Mouse (Mus musculus): ENCODE data around the gene Abhd12b.

Abhd12b gene

GRCm38 (mm10) chr12:70153842-70154241 lies at the start of gene Abhd12b:
TSS of gene Abhd12b (plus strand) at chr12:70154142.
- no peak for DNase-seq (ENCODE audit: low read depth in 2 of 2, low spot score in 2 of 2)

GRCm38 (mm10) chr12:70104199-70104598 lies 49.7 kb upstream of the Abhd12b start:
- DNase-seq (ENCODE audit: low read depth in 2 of 2, low spot score in 2 of 2), result no peak

- DNase-seq (ENCODE audit: low read depth in 2 of 2, low spot score in 2 of 2), result peak in 1 of 2 experiments; percentile 38
Observed at GRCm38 (mm10) chr12:70104776-70105420, 49.0 kb upstream of the Abhd12b start.

- DNase-seq (ENCODE audit: low read depth in 2 of 2, low spot score in 2 of 2), result no peak
Observed at GRCm38 (mm10) chr12:70105885-70106284, 48.1 kb upstream of the Abhd12b start.

- no peak for DNase-seq (ENCODE audit: low read depth in 2 of 2, low spot score in 2 of 2)
Observed at GRCm38 (mm10) chr12:70106508-70106907, 47.4 kb upstream of the Abhd12b start.

GRCm38 (mm10) chr12:70108104-70108503 lies 45.8 kb upstream of the Abhd12b start:
- no peak for DNase-seq (ENCODE audit: low read depth in 2 of 2, low spot score in 2 of 2)

GRCm38 (mm10) chr12:70109921-70110320 lies 44.0 kb upstream of the Abhd12b start:
- no peak for DNase-seq (ENCODE audit: low read depth in 2 of 2, low spot score in 2 of 2)

GRCm38 (mm10) chr12:70110375-70111116 lies 43.4 kb upstream of the Abhd12b start:
- no peak for DNase-seq (ENCODE audit: low read depth in 2 of 2, low spot score in 2 of 2)

- DNase-seq (ENCODE audit: low read depth in 2 of 2, low spot score in 2 of 2), result peak in 1 of 2 experiments; percentile 14
Observed at GRCm38 (mm10) chr12:70111117-70111366, 42.9 kb upstream of the Abhd12b start.

- peak; percentile 38 to 51 for DNase-seq (ENCODE audit: low read depth in 2 of 2, low spot score in 2 of 2)
Observed at GRCm38 (mm10) chr12:70111367-70112089, 42.4 kb upstream of the Abhd12b start.

- DNase-seq (ENCODE audit: low read depth in 2 of 2, low spot score in 2 of 2), result no peak
Observed at GRCm38 (mm10) chr12:70112090-70112383, 41.9 kb upstream of the Abhd12b start.

GRCm38 (mm10) chr12:70113351-70113750 lies 40.6 kb upstream of the Abhd12b start, which contains the start of gene Nin:
TSS of gene Nin (minus strand) at chr12:70113717.
- no peak for DNase-seq (ENCODE audit: low read depth in 2 of 2, low spot score in 2 of 2)

- no peak for DNase-seq (ENCODE audit: low read depth in 2 of 2, low spot score in 2 of 2)
Observed at GRCm38 (mm10) chr12:70117146-70117545, 36.8 kb upstream of the Abhd12b start.

- DNase-seq (ENCODE audit: low read depth in 2 of 2, low spot score in 2 of 2), result no peak
Observed at GRCm38 (mm10) chr12:70118721-70119345, 35.1 kb upstream of the Abhd12b start.

GRCm38 (mm10) chr12:70119552-70119951 lies 34.4 kb upstream of the Abhd12b start:
- no peak for DNase-seq (ENCODE audit: low read depth in 2 of 2, low spot score in 2 of 2)

GRCm38 (mm10) chr12:70126626-70127025 lies 27.3 kb upstream of the Abhd12b start:
- DNase-seq (ENCODE audit: low read depth in 2 of 2, low spot score in 2 of 2), result no peak

- DNase-seq (ENCODE audit: low read depth in 2 of 2, low spot score in 2 of 2), result no peak
Observed at GRCm38 (mm10) chr12:70129105-70129504, 24.8 kb upstream of the Abhd12b start.

- no peak for DNase-seq (ENCODE audit: low read depth in 2 of 2, low spot score in 2 of 2)
Observed at GRCm38 (mm10) chr12:70131042-70131675, 22.8 kb upstream of the Abhd12b start.

GRCm38 (mm10) chr12:70134627-70135235 lies 19.2 kb upstream of the Abhd12b start:
- DNase-seq (ENCODE audit: low read depth in 2 of 2, low spot score in 2 of 2), result no peak

- DNase-seq (ENCODE audit: low read depth in 2 of 2, low spot score in 2 of 2), result peak; percentile 66 to 67
Observed at GRCm38 (mm10) chr12:70136185-70136756, 17.7 kb upstream of the Abhd12b start.

GRCm38 (mm10) chr12:70137095-70137494 lies 16.8 kb upstream of the Abhd12b start:
- no peak for DNase-seq (ENCODE audit: low read depth in 2 of 2, low spot score in 2 of 2)

Measured in CD8-positive naive resting alpha-beta T cell, adult 2 months (primary cell).